Mouse (Mus musculus) thymus, adult 2 months (tissue): ENCODE results near the gene Lrrc58. TPM values are rescaled to one million over a fixed set of nuclear protein-coding genes. Genes with fewer than 3 reads are reported as not detected.

Source experiments
- DNase-seq: peaks from one replicate; pipeline ENCODE4 v3.0.0; 2021
- H3K27ac ChIP-seq: fragments of 200-500 bp; 2 replicates; pipeline ENCODE4 v1.5.1; 2012; ENCODE audit warnings: low read length, control low read depth; ENCODE audit not compliant: control insufficient read depth, insufficient read depth
- H3K27me3 ChIP-seq: fragments of 200-500 bp; 2 replicates; pipeline ENCODE4 v1.6.1; 2012; ENCODE audit warnings: mild to moderate bottlenecking, low read length, moderate library complexity, mixed read lengths; ENCODE audit not compliant: control insufficient read depth, insufficient read depth
- H3K36me3 ChIP-seq: fragments of 200-500 bp; 2 replicates; pipeline ENCODE4 v1.6.1; 2012; ENCODE audit warnings: mild to moderate bottlenecking, low read length, moderate library complexity; ENCODE audit not compliant: control insufficient read depth, insufficient read depth
- H3K4me1 ChIP-seq: fragments of 200-500 bp; replicated peaks from 2 replicates; pipeline ENCODE4 v1.6.1; 2012; ENCODE audit warnings: low read length; ENCODE audit not compliant: control insufficient read depth, insufficient read depth
- H3K4me3 ChIP-seq: fragments of 200-500 bp; 2 replicates; pipeline ENCODE4 v1.5.1; 2012; ENCODE audit warnings: mild to moderate bottlenecking, low read length, control low read depth, moderate library complexity; ENCODE audit not compliant: control insufficient read depth, insufficient read depth
- CTCF ChIP-seq: fragments of 200-500 bp; IDR thresholded peaks from 2 replicates; pipeline ENCODE4 v1.5.1; 2012; ENCODE audit warnings: mild to moderate bottlenecking, control low read depth, low read length, moderate library complexity, borderline replicate concordance; ENCODE audit not compliant: control insufficient read depth, poor library complexity, insufficient read depth; ENCODE audit errors: extremely low read depth
- POLR2A ChIP-seq: fragments of 200-500 bp; IDR thresholded peaks from 2 replicates; pipeline ENCODE4 v1.6.1; 2012; ENCODE audit warnings: mild to moderate bottlenecking, low read length, control low read depth, moderate library complexity; ENCODE audit not compliant: control insufficient read depth, poor library complexity, insufficient read depth; ENCODE audit errors: extremely low read depth
- WGBS: fragments of 180-500 bp; shearing (Covaris S2); methylation state at CpG from one replicate; pipeline ENCODE4 v1.1.7; 2018; 5-methylcytosine and 5-hydroxymethylcytosine counted together
- polyA plus RNA-seq: library from polyadenylated mRNA; depleted of rRNA; stranded (reverse); fragments of >200 nt; gene quantifications from 2 replicates; pipeline ENCODE4 v1.2.3, GENCODE M21; 2012; rRNA removed

The Lrrc58 gene
- polyA plus RNA-seq: 15.3 and 22.7 TPM in 2 replicates

DNA sequence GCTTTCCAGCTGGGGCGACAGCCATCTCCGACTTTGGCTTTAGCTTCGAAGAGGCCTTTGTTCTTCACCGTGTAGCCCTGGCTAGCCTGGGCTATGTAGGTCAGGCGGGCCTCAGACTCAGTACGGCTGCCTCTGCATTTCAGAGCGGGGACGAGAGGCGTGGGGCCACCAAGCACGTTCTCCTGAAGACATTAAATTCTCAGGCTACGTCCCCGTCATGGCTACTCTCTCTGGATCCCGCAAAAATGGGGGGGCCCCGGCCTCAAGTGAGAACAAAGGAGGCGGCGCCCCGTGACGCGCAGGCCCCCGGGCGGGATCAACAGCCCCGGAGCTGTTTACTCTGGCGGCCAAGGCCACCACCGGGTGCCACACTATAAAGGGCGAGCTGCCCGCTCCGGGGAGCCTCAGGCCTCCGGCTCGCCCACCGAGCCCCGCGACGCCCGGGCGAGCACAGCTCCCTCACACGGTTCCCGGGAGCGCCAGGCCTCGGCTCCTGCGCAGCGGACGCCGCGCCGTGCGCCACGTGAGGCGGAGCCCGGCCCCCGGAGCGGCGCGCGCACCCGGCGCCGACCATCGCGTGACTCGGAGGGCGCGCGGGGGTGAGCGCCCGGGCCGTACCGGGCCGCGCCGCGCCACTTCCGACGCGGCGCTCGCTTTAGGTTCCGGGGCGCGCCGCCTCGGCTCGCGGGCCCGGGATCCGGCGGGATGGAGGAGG lies at the start of gene Lrrc58:
TSS of gene Lrrc58 (plus strand) at position 599 of the 715 bp plus-strand sequence.
- Histone ChIP-seq H3K27me3 (no peaks in the 10 kb centered on the region), H3K4me1 (peaks cover 7% of the 10 kb centered on the region), H3K36me3 (no peaks in the 10 kb centered on the region), H3K4me3 (peak within 1 kb of the TSS; percentile 91), H3K27ac (peak within 1 kb of the TSS; percentile 30)
- WGBS: 2% methylated on average over 86 of the region's 86 CpGs
- TF ChIP-seq CTCF: no peak
- peak; percentile 94 for TF ChIP-seq POLR2A
- DNase-seq: peak; percentile 83

DNA sequence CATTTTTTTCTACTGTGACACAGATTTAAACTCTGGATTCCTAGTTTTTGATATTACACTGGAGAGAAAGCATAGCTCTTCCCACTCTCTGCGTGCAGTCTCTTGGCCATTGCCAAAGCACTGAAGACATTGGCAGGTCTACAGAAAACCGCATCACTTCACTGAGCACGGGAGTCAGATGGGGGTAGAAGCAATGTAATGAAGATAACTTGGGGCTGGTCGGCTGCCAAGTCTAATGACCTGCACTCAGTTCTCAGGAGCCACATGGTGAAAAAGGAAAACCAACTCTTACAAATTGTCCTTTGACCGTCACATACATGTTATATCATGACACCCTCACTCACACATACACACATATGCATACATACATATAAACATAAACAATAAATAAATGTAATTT lies 44.2 kb upstream of the Lrrc58 start:
- no peak for TF ChIP-seq CTCF
- Histone ChIP-seq H3K4me1 (no peaks in the 10 kb centered on the region), H3K27me3 (no peaks in the 10 kb centered on the region), H3K4me3 (no peak overlapping the region), H3K36me3 (no peaks in the 10 kb centered on the region), H3K27ac (no peak overlapping the region)
- DNase-seq: no peak
- WGBS: 92% methylated on average over 5 of the region's 5 CpGs

DNA sequence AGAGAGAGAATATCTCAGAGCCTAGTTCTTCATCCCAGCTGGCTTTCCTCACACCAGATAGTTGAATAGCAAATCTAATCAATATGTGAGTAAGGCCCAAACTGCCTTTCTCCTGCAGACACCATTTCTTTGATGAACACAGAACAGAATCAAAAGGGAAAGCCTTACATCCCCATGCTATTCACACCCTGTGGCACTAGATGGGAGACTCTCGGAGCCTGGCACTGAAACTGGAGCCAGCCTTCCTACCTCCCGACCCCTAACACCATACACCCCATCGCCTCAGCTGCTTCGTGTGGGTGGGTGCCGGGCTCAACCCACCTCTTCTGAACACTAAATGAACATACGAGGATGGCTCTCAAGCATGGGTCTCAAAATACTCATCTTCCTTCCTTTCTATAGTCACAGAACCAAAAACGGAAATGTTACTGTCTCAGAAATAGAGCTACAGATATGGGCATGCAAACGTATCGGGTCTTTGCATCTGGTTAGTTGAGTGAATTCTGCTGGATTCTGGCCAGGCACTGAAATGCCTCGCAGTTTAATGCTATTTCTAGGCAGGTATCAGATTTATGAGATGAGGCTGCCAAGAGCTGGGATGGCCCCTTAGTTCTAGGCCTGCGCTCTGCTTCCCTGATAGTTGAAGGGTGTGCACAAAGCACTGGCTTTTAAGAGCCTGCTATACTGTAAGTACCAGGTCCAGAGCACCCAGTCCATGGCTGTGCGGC lies 43.2 kb upstream of the Lrrc58 start:
- 94% methylated on average over 12 of the region's 12 CpGs for WGBS
- H3K4me3 ChIP-seq: no peak overlapping the region
- no peaks in the 10 kb centered on the region for H3K36me3 ChIP-seq
- H3K4me1 ChIP-seq: no peaks in the 10 kb centered on the region
- DNase-seq: no peak
- H3K27ac ChIP-seq: no peak overlapping the region
- H3K27me3 ChIP-seq: no peaks in the 10 kb centered on the region
- TF ChIP-seq POLR2A (no peak), CTCF (no peak)

- Histone ChIP-seq H3K27ac (no peak overlapping the region), H3K27me3 (no peaks in the 10 kb centered on the region), H3K4me1 (no peaks in the 10 kb centered on the region), H3K36me3 (no peaks in the 10 kb centered on the region), H3K4me3 (no peak overlapping the region)
- WGBS: 95% methylated on average over 3 of the region's 3 CpGs
- TF ChIP-seq CTCF (no peak), POLR2A (no peak)
- DNase-seq: no peak
These were observed 41.9 kb upstream of the Lrrc58 start for GRCm38 (mm10) chr16:37826286-37826685.

GRCm38 (mm10) chr16:37831041-37831440 lies 37.1 kb upstream of the Lrrc58 start:
- Histone ChIP-seq H3K36me3 (no peaks in the 10 kb centered on the region), H3K4me3 (no peak overlapping the region), H3K4me1 (no peaks in the 10 kb centered on the region), H3K27me3 (no peaks in the 10 kb centered on the region), H3K27ac (no peak overlapping the region)
- TF ChIP-seq CTCF: no peak
- no peak for TF ChIP-seq POLR2A
- no peak for DNase-seq
- 93% methylated on average over 7 of the region's 7 CpGs for WGBS

- H3K36me3 ChIP-seq: no peaks in the 10 kb centered on the region
- no peak for DNase-seq
- H3K4me1 ChIP-seq: no peaks in the 10 kb centered on the region
- H3K4me3 ChIP-seq: no peak overlapping the region
- no peak for TF ChIP-seq CTCF
- TF ChIP-seq POLR2A: no peak
- H3K27me3 ChIP-seq: no peaks in the 10 kb centered on the region
- H3K27ac ChIP-seq: no peak overlapping the region
- WGBS: 90% methylated on average over 3 of the region's 3 CpGs
These were observed 30.6 kb upstream of the Lrrc58 start for GRCm38 (mm10) chr16:37837571-37837970.

DNA sequence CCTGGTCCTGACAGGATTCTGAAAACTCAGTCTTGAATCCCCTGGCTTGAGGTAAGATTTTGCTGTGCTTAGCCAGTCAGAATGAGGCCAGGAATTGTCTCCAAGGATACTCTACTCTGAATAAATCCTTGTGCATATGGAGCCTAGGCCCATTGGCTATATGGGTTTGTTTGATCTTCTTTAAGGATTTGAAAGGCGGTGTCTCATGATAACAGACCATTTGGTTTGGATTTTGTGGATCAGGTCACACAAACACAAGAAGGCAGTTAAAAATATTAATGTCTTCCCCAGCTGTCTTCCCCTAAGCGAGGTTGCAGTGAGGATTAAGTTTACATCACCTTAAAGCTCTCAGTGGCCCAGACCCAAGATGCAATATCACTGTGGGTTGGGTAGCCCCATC lies 25.8 kb upstream of the Lrrc58 start:
- H3K36me3 ChIP-seq: no peaks in the 10 kb centered on the region
- H3K4me3 ChIP-seq: no peak overlapping the region
- DNase-seq: no peak
- TF ChIP-seq CTCF (no peak), POLR2A (no peak)
- 95% methylated on average over 2 of the region's 2 CpGs for WGBS
- H3K27ac ChIP-seq: no peak overlapping the region
- no peaks in the 10 kb centered on the region for H3K27me3 ChIP-seq
- no peaks in the 10 kb centered on the region for H3K4me1 ChIP-seq
